In the genomic region with DNA sequence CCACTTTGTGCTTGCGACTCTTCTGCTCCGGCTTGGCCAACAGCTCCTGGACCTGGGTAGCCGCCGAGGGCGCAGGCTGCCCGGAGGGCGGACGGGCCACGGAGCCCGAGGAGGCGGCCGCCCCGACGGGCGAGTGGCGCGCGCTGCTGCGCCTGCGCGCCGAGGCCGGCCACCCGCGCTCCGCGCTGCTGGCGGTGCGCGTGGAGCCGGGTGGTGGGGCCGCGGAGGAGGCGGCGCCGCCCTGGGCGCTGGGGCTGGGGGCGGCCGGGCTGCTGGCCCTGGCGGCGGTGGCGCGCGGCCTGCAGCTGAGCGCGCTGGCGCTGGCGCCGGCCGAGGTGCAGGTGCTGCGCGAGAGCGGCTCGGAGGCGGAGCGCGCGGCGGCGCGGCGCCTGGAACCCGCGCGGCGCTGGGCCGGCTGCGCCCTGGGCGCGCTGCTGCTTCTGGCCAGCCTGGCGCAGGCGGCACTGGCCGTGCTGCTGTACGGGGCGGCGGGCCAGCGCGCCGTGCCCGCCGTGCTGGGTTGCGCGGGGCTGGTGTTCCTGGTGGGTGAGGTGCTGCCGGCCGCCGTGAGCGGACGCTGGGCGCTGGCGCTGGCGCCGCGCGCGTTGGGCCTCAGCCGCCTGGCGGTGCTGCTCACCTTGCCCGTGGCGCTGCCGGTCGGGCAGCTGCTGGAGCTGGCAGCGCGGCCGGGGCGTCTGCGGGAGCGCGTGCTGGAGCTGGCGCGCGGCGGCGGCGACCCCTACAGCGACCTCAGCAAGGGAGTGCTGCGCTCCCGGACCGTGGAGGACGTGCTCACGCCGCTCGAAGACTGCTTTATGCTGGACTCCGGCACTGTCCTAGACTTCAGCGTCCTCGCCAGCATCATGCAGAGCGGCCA, we compare ENCODE assay signal across 8 mouse cellular contexts. TPM values are rescaled to one million over a fixed set of nuclear protein-coding genes. Genes with fewer than 3 reads are reported as not detected.
A peak's percentile ranks its signal among the peaks of the same experiment; 100 is the strongest.
DNase-seq lines count a peak whose midpoint lies in the region; ATAC-seq and TF ChIP-seq lines count a peak whose summit lies in the region.

No protein-coding gene starts in this region.

- no peaks in the 10 kb centered on the region for H3K9me3 ChIP-seq in heart, embryonic 11.5 days (replicated peaks; ENCODE audit: control insufficient read depth, low read length)

- no peaks in the 10 kb centered on the region for H3K27me3 ChIP-seq in C2C12 (ENCODE audit: control insufficient read depth, insufficient read depth, insufficient read length)
- H3K27me3 ChIP-seq in heart, embryonic 11.5 days (ENCODE audit: control insufficient read depth, insufficient read depth, low read length), result no peaks in the 10 kb centered on the region

- H3ac ChIP-seq in C2C12 (ENCODE audit: control insufficient read depth, insufficient read length, low read depth), result peak overlapping the region; percentile 81

- peak overlapping the region; percentile 90 for H3K9ac ChIP-seq in heart, embryonic 11.5 days (ENCODE audit: low read depth, low read length)

- peak overlapping the region; percentile 97 for H3K4me2 ChIP-seq in heart, embryonic 11.5 days

- TF ChIP-seq POLR2A in cortical plate, adult 2 months (IDR thresholded peaks at IDR 0.05; ENCODE audit: extremely low read depth, insufficient read depth, low read length), result no peak

- peak overlapping the region; percentile 97 for H3K27ac ChIP-seq in cortical plate, adult 2 months (ENCODE audit: insufficient read depth, low read length)
- H3K27ac ChIP-seq in heart, embryonic 11.5 days (ENCODE audit: low read depth, low read length), result peak overlapping the region; percentile 99

- H3K79me2 ChIP-seq in C2C12 (ENCODE audit: control insufficient read depth, insufficient read depth), result peaks cover 31% of the 10 kb centered on the region

- H3K79me3 ChIP-seq in C2C12 (ENCODE audit: low read depth), result peaks cover 6% of the 10 kb centered on the region

- peaks cover 4% of the 10 kb centered on the region for H3K36me3 ChIP-seq in C2C12 (ENCODE audit: control insufficient read depth, insufficient read depth)
- no peaks in the 10 kb centered on the region for H3K36me3 ChIP-seq in heart, embryonic 11.5 days (ENCODE audit: control insufficient read depth, insufficient read depth, low read length)

- peak; percentile 60; the same call in 1 of the 2 replicates for ATAC-seq in heart, embryonic 11.5 days (replicated peaks; ENCODE audit: insufficient number of reproducible peaks, low FRiP score, low TSS enrichment)

- under 1% methylated on average over 77 of the region's 126 CpGs for WGBS in heart, embryonic 11.5 days (ENCODE audit: insufficient replicate concordance)

- peak; percentile 56 for DNase-seq in Muller cell, postnatal 12 days (ENCODE audit: inconsistent ontology term)
- peak; percentile 35 to 61 for DNase-seq in kidney, postnatal 36 days
- DNase-seq in lung, postnatal 10 days, result peak; percentile 36
- peak; percentile 53 for DNase-seq in right cerebral cortex, postnatal 14 days
- DNase-seq in c-Kit-positive CD71-positive TER-119-positive erythroid progenitor cells, embryonic 14.5 days (ENCODE audit: low spot score), result no peak

- no peaks in the 10 kb centered on the region for H3K4me1 ChIP-seq in cortical plate, adult 2 months (ENCODE audit: control insufficient read depth, insufficient read depth, low read length)
- peaks cover 10% of the 10 kb centered on the region for H3K4me1 ChIP-seq in heart, embryonic 11.5 days (ENCODE audit: control insufficient read depth, insufficient read depth, low read length)

- H3K4me3 ChIP-seq in C2C12 (ENCODE audit: insufficient read depth, poor library complexity, severe bottlenecking), result peak overlapping the region; percentile 75
- H3K4me3 ChIP-seq in cortical plate, adult 2 months (ENCODE audit: insufficient read depth, low read length), result peak overlapping the region; percentile 42
- peak overlapping the region; percentile 98 for H3K4me3 ChIP-seq in heart, embryonic 11.5 days (ENCODE audit: low read depth, low read length)

- TF ChIP-seq CTCF in C2C12 (IDR thresholded peaks at IDR 0.05; ENCODE audit: control insufficient read depth, insufficient read depth, insufficient read length), result peak; percentile 61
- no peak for TF ChIP-seq CTCF in cortical plate, adult 2 months (IDR thresholded peaks at IDR 0.05; ENCODE audit: extremely low read depth, insufficient read depth, low read length)

TF ChIP-seq in C2C12, 6 proteins besides CTCF, POLR2A, EP300 and RAD21:
- no peak for TF ChIP-seq FOSL1 (IDR thresholded peaks at IDR 0.05; ENCODE audit: insufficient read depth, low read length, poor library complexity, severe bottlenecking)
- no peak for TF ChIP-seq USF1 (IDR thresholded peaks at IDR 0.05; ENCODE audit: low read depth)
- TF ChIP-seq MYOD1 (IDR thresholded peaks at IDR 0.05; ENCODE audit: control insufficient read depth, insufficient read length, low read depth), result no peak
- TF ChIP-seq MYOG (IDR thresholded peaks at IDR 0.05; ENCODE audit: control insufficient read depth, extremely low read depth, insufficient read length), result no peak
- TF ChIP-seq MAX (IDR thresholded peaks at IDR 0.05), result no peak

RNA-seq across cellular contexts. Expression of gene Cnnm3, which starts 0.7 kb away (rescaled TPM):
- polyA plus RNA-seq in C2C12 (2012; fragmentation: generic; extraction: Trizol), result 6.5 TPM
- 26.0 and 26.6 TPM in 2 replicates for polyA plus RNA-seq in cortical plate, adult 2 months (2012; rRNA removed)
- polyA plus RNA-seq in heart, embryonic 11.5 days (2014; fragmentation: Nextera tagmentation; extraction: Ambion mirVana), result 2.5 and 3.9 TPM in 2 replicates

RNA-seq across cellular contexts. Expression of gene Ankrd23, which starts 24.4 kb away (rescaled TPM):
- polyA plus RNA-seq in C2C12 (2012; fragmentation: generic; extraction: Trizol), result 1.1 TPM
- polyA plus RNA-seq in cortical plate, adult 2 months (2012; rRNA removed), result 9.3 and 10.4 TPM in 2 replicates
- 9.8 and 13.6 TPM in 2 replicates for polyA plus RNA-seq in heart, embryonic 11.5 days (2014; fragmentation: Nextera tagmentation; extraction: Ambion mirVana)

RNA-seq across cellular contexts. Expression of gene Gm42417, which starts 26.9 kb away (rescaled TPM):
- polyA plus RNA-seq in C2C12 (2012; fragmentation: generic; extraction: Trizol), result 0.05 TPM
- 0.04 and 0.06 TPM in 2 replicates for polyA plus RNA-seq in cortical plate, adult 2 months (2012; rRNA removed)
- polyA plus RNA-seq in heart, embryonic 11.5 days (2014; fragmentation: Nextera tagmentation; extraction: Ambion mirVana), result 0.44 TPM in 1 of 2 replicates, not detected in the other

RNA-seq across cellular contexts. Expression of gene Ankrd39, which starts 34.9 kb away (rescaled TPM):
- polyA plus RNA-seq in C2C12 (2012; fragmentation: generic; extraction: Trizol), result 7.8 TPM
- 19.2 and 20.0 TPM in 2 replicates for polyA plus RNA-seq in cortical plate, adult 2 months (2012; rRNA removed)
- 19.9 and 25.1 TPM in 2 replicates for polyA plus RNA-seq in heart, embryonic 11.5 days (2014; fragmentation: Nextera tagmentation; extraction: Ambion mirVana)

RNA-seq across cellular contexts. Expression of gene Cnnm4, which starts 40.9 kb away (rescaled TPM):
- polyA plus RNA-seq in C2C12 (2012; fragmentation: generic; extraction: Trizol), result 6.2 TPM
- polyA plus RNA-seq in cortical plate, adult 2 months (2012; rRNA removed), result 6.5 and 7.0 TPM in 2 replicates
- polyA plus RNA-seq in heart, embryonic 11.5 days (2014; fragmentation: Nextera tagmentation; extraction: Ambion mirVana), result 6.6 and 6.9 TPM in 2 replicates

Comparison
In these comparisons a context has a peak if more than half of its experiments do, and no peak if none do; other contexts are left out.
1. H3K4me3 ChIP-seq: peak in every context shown above with its lines; median percentile 98 in heart, embryonic 11.5 days; 75 in C2C12; 42 in cortical plate, adult 2 months.